Mouse (Mus musculus) bone marrow macrophage, adult 2 months (primary cell): Measurements from ENCODE around the gene Trafd1.

ENCODE experiments used
- CTCF ChIP-seq: IDR thresholded peaks from 2 replicates; pipeline ENCODE4 v1.5.1; 2012; ENCODE audit warnings: low read depth, mild to moderate bottlenecking, low read length, moderate library complexity
- POLR2A ChIP-seq: IDR thresholded peaks from 2 replicates; pipeline ENCODE4 v1.6.1; 2012; ENCODE audit warnings: mild to moderate bottlenecking, low read depth, low read length, borderline replicate concordance

DNA sequence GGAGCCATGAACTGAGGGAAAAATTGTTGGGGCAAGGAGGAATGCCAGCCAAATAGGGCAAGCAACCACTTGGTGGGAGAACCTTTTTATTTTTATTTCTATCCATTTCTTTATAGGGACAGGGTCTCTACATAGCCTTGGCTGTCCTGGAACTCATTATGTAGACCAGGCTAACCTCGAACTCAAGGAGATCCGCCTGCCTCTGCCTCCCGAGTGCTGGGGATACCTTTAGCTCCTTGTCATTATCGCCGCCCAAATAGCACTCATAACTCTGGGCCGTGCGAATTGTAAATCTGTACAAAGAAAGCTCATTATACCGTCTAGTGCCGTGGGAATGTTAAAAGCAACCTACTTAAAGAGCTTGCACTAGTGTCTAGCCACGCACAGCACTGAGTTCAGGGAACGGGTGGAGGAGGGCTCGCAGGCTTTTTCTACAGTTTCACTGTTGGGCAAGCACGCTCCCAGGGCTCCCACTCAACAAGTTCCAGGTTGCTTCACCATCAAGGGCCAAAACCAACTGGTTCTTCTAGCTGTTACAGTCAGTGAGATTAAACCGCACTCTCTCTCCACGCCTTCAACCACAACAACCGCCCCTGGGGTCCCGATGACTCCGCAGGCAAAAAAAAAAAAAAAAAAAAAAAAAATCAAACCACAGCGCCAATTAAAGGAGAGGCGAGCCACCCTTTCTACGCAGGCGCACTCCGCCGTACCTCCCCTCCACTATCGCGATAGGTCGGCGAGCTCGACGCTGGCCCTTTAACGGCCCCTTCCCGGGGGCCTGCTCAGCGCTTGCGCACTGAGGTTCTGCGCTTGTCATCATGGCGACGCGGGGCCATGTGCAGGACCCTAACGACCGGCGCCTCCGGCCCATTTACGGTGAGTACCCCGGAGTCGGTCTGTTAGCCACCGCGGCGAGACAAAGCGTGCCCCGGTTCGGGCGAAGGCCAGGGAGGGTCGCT, 12.0 kb upstream of the Trafd1 start, which contains the start of gene Naa25:
- TF ChIP-seq CTCF (no peak), POLR2A (no peak)
